Mouse (Mus musculus) kidney, postnatal 0 days (tissue): ENCODE results near the gene Aox1. TPM values are rescaled to one million over a fixed set of nuclear protein-coding genes. Genes with fewer than 3 reads are reported as not detected.

Source experiments
- ATAC-seq: fragments of 200-750 bp; cut with Nextera tagmentation; replicated peaks from 2 replicates; pipeline ENCODE4 v1.8.0; 2017; ENCODE audit warnings: low read depth, moderate number of reproducible peaks, moderate TSS enrichment, moderate library complexity; ENCODE audit not compliant: low FRiP score
- DNase-seq: peaks from one replicate; pipeline ENCODE4 v3.0.0-alpha.2; 2016; ENCODE audit warnings: low spot score
- H3K27ac ChIP-seq: fragments of 300-500 bp; sonication (generic); 2 replicates; pipeline ENCODE4 v1.5.1; 2014; ENCODE audit warnings: mild to moderate bottlenecking
- H3K27me3 ChIP-seq: fragments of 300-500 bp; sonication (generic); 2 replicates; pipeline ENCODE4 v1.6.1; 2014; ENCODE audit warnings: low read length, mixed read lengths; ENCODE audit not compliant: insufficient read depth
- H3K36me3 ChIP-seq: fragments of 300-500 bp; sonication (generic); 2 replicates; pipeline ENCODE4 v1.6.1; 2014; ENCODE audit warnings: low read length, mixed read lengths; ENCODE audit not compliant: insufficient read depth
- H3K4me1 ChIP-seq: fragments of 300-500 bp; sonication (generic); replicated peaks from 2 replicates; pipeline ENCODE4 v1.6.1; 2014; ENCODE audit warnings: antibody characterized with exemption, low read length, mixed read lengths; ENCODE audit not compliant: insufficient read depth
- H3K4me2 ChIP-seq: fragments of 300-500 bp; sonication (generic); 2 replicates; pipeline ENCODE4 v1.6.1; 2014; ENCODE audit warnings: mild to moderate bottlenecking, low read length, moderate library complexity, mixed read lengths
- H3K4me3 ChIP-seq: fragments of 300-500 bp; sonication (generic); replicated peaks from 2 replicates; pipeline ENCODE4 v1.5.1; 2014; ENCODE audit warnings: low read depth, low read length
- H3K9ac ChIP-seq: fragments of 300-500 bp; sonication (generic); 2 replicates; pipeline ENCODE4 v1.6.1; 2014; ENCODE audit warnings: low read depth, low read length
- H3K9me3 ChIP-seq: fragments of 300-500 bp; sonication (generic); replicated peaks from 2 replicates; pipeline ENCODE4 v1.6.1; 2016; ENCODE audit warnings: low read length, inconsistent platforms, mixed read lengths
- CTCF ChIP-seq: IDR thresholded peaks from 2 replicates; pipeline ENCODE4 v1.5.1; 2016; ENCODE audit warnings: antibody characterized with exemption, low read depth, mild to moderate bottlenecking, moderate library complexity
- WGBS: fragments of 180-500 bp; shearing (Covaris S2); extraction: QIAGEN DNeasy Blood & Tissue Kit; methylation state at CpG from one replicate; pipeline ENCODE4 v1.1.7; 2014; 5-methylcytosine and 5-hydroxymethylcytosine counted together
- polyA plus RNA-seq: library from polyadenylated mRNA; unstranded; fragments of >200 nt; fragmentation: Nextera tagmentation; extraction: Ambion mirVana; gene quantifications from 2 replicates; pipeline ENCODE4 v1.2.1, GENCODE M21; 2015

Aox1 gene
- polyA plus RNA-seq, 1 experiment from 2014 or later = 0.13 TPM

GRCm38 (mm10) chr1:58137891-58138290 is 108.2 kb downstream of the Aox1 start:
- H3K9me3 ChIP-seq = no peaks in the 10 kb centered on the region
- DNase-seq (no peak), ATAC-seq (no peak)
- no peak overlapping the region for H3K4me3 ChIP-seq
- no peaks in the 10 kb centered on the region for H3K36me3 ChIP-seq
- no peak for TF ChIP-seq CTCF
- no peak overlapping the region for H3K9ac ChIP-seq
- no peaks in the 10 kb centered on the region for H3K27me3 ChIP-seq
- no peak overlapping the region for H3K4me2 ChIP-seq
- H3K27ac ChIP-seq = no peak overlapping the region
- H3K4me1 ChIP-seq = no peaks in the 10 kb centered on the region

DNA sequence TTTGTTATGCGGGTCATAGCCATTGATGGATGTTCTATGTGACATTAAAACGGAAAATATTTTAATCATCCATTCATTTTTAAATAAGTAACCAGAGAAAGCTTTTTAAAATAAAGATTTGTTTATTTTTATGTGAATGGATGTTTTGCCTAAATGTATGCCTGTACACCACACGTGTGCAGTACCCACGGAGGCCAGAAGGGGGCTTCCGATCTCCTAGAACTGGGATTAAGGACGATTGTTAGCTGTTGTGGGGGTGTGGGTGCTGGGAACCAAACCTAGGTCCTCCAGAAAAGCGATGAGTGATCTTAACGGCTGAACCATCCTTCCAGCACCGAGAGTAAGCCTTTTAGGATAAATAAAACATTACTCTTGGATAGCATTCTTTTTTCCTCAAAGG is 109.3 kb downstream of the Aox1 start:
- no peaks in the 10 kb centered on the region for H3K9me3 ChIP-seq
- WGBS = 92% methylated on average over 9 of the region's 9 CpGs
- TF ChIP-seq CTCF = no peak
- no peaks in the 10 kb centered on the region for H3K4me1 ChIP-seq
- no peak overlapping the region for H3K9ac ChIP-seq
- H3K27me3 ChIP-seq = no peaks in the 10 kb centered on the region
- H3K4me2 ChIP-seq = no peak overlapping the region
- DNase-seq (no peak), ATAC-seq (no peak)
- H3K4me3 ChIP-seq = no peak overlapping the region
- H3K36me3 ChIP-seq = no peaks in the 10 kb centered on the region
- H3K27ac ChIP-seq = no peak overlapping the region

- WGBS = 88% methylated on average over 5 of the region's 5 CpGs
- H3K36me3 ChIP-seq = no peaks in the 10 kb centered on the region
- H3K27ac ChIP-seq = no peak overlapping the region
- peak; percentile 37 for TF ChIP-seq CTCF
- no peaks in the 10 kb centered on the region for H3K27me3 ChIP-seq
- H3K4me3 ChIP-seq = no peak overlapping the region
- no peaks in the 10 kb centered on the region for H3K4me1 ChIP-seq
- no peak overlapping the region for H3K9ac ChIP-seq
- no peak overlapping the region for H3K4me2 ChIP-seq
- H3K9me3 ChIP-seq = no peaks in the 10 kb centered on the region
- DNase-seq (no peak), ATAC-seq (no peak)
Measured at GRCm38 (mm10) chr1:58140607-58141006, 110.9 kb downstream of the Aox1 start.

GRCm38 (mm10) chr1:58144384-58145069 is 114.8 kb downstream of the Aox1 start:
- Histone ChIP-seq H3K4me1 (no peaks in the 10 kb centered on the region), H3K27me3 (no peaks in the 10 kb centered on the region), H3K27ac (no peak overlapping the region), H3K9me3 (no peaks in the 10 kb centered on the region), H3K9ac (no peak overlapping the region), H3K36me3 (no peaks in the 10 kb centered on the region), H3K4me2 (peak overlapping the region; percentile 25; the same call in 1 of the 2 replicates), H3K4me3 (no peak overlapping the region)
- peak; percentile 63 for TF ChIP-seq CTCF
- DNase-seq = peak; percentile 79
- ATAC-seq = no peak
- 24% methylated on average over 10 of the region's 10 CpGs for WGBS

- no peak for TF ChIP-seq CTCF
- 89% methylated on average over 10 of the region's 10 CpGs for WGBS
- DNase-seq (no peak), ATAC-seq (no peak)
- Histone ChIP-seq H3K4me1 (no peaks in the 10 kb centered on the region), H3K36me3 (no peaks in the 10 kb centered on the region), H3K9ac (no peak overlapping the region), H3K4me3 (no peak overlapping the region), H3K27me3 (no peaks in the 10 kb centered on the region), H3K4me2 (no peak overlapping the region), H3K27ac (no peak overlapping the region), H3K9me3 (no peaks in the 10 kb centered on the region)
Measured at GRCm38 (mm10) chr1:58146026-58146425, 116.3 kb downstream of the Aox1 start.

DNA sequence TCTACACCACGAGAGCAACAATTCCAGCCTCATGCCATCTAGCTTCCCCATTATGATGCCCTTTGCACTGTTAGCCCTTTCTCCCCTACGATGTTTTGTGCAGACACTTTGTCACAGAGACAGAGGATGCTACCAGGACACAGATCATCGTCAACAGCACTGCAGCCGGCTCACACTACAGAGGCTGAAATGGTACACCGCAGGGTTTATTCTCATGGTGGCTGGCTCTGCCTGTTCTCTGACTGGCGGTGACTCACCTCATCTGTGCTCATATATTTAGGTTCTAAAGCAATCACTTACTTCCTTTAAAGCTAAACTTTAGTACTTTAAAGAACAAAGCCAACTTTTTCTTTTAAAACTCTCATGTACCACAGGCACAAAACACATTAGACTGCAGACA is 118.0 kb downstream of the Aox1 start:
- no peak overlapping the region for H3K4me2 ChIP-seq
- H3K27ac ChIP-seq = no peak overlapping the region
- 41% methylated on average over 6 of the region's 6 CpGs for WGBS
- TF ChIP-seq CTCF = no peak
- no peak for DNase-seq
- no peak overlapping the region for H3K4me3 ChIP-seq
- no peaks in the 10 kb centered on the region for H3K27me3 ChIP-seq
- no peaks in the 10 kb centered on the region for H3K9me3 ChIP-seq
- no peaks in the 10 kb centered on the region for H3K4me1 ChIP-seq
- no peak overlapping the region for H3K9ac ChIP-seq
- no peaks in the 10 kb centered on the region for H3K36me3 ChIP-seq
- ATAC-seq = no peak

- no peak overlapping the region for H3K4me2 ChIP-seq
- no peak for TF ChIP-seq CTCF
- no peaks in the 10 kb centered on the region for H3K36me3 ChIP-seq
- H3K4me3 ChIP-seq = no peak overlapping the region
- no peak overlapping the region for H3K27ac ChIP-seq
- DNase-seq = no peak
- WGBS = 58% methylated on average over 8 of the region's 8 CpGs
- no peaks in the 10 kb centered on the region for H3K27me3 ChIP-seq
- no peaks in the 10 kb centered on the region for H3K9me3 ChIP-seq
- no peak for ATAC-seq
- H3K9ac ChIP-seq = no peak overlapping the region
- H3K4me1 ChIP-seq = no peaks in the 10 kb centered on the region
Measured at GRCm38 (mm10) chr1:58152247-58152646, 122.5 kb downstream of the Aox1 start.

Other genes starting within 250 kb of the Aox1 start
- gene Sgo2a, start 34.0 kb upstream of the Aox1 start, polyA plus RNA-seq = 8.9 and 9.3 TPM in 2 replicates
- 12.0 and 12.7 TPM in 2 replicates for gene Kctd18, start 11.0 kb upstream of the Aox1 start, polyA plus RNA-seq
- 3.8 and 4.2 TPM in 2 replicates for gene Aox3, start 83.2 kb downstream of the Aox1 start, polyA plus RNA-seq
- 0.03 TPM in 1 of 2 replicates, not detected in the other for gene Aox4, start 180.5 kb downstream of the Aox1 start, polyA plus RNA-seq
- 0.08 and 0.09 TPM in 2 replicates for gene Aox2, start 248.4 kb downstream of the Aox1 start, polyA plus RNA-seq